Mouse (Mus musculus) lung, adult 2 months (tissue): Measurements from ENCODE around the gene CN725425.

ENCODE experiments used
- CTCF ChIP-seq: fragments of 200-500 bp; IDR thresholded peaks from 2 replicates; pipeline ENCODE4 v1.5.1; 2011; ENCODE audit warnings: mild to moderate bottlenecking, low read length, control low read depth; ENCODE audit not compliant: insufficient read depth
- POLR2A ChIP-seq: fragments of 200-500 bp; IDR thresholded peaks from 2 replicates; pipeline ENCODE4 v1.6.1; 2011; ENCODE audit warnings: low read depth, mild to moderate bottlenecking, control low read depth, low read length, borderline replicate concordance; ENCODE audit errors: extremely low read depth

- TF ChIP-seq POLR2A (no peak), CTCF (0 out of 2 replicates have a peak, but pooled peaks have one; percentile 1)
Observed at GRCm38 (mm10) chr15:91165021-91165420, 34.3 kb upstream of the CN725425 start.
